ENCODE assay signal across 10 mouse cellular contexts in the genomic region with DNA sequence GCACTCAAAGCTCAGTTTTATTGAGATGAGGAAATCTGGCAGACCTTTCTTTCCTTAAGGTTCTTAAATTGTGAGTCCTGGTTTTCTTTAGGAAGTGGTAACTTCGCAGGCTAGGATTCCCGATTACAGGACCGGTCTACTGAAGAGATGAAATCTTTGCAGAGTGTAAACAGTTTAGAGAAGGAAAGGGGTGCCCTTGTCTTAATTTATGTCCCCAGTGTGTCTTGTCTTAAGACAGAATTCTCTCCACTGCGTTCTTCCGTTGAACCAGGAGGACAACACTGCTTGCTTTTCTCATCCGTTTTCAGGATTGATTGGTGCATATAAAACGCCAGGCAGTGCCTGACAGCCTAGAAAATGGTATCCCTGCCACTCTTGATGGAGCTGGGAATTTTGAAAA. TPM values are rescaled to one million over a fixed set of nuclear protein-coding genes. Genes with fewer than 3 reads are reported as not detected.
DNase-seq lines count a peak whose midpoint lies in the region; ATAC-seq and TF ChIP-seq lines count a peak whose summit lies in the region.
"Had no signal": no experiment of that assay in that cellular context is flagged by ENCODE, and none has a peak within 500 bp of the region (broad histone marks: within the 10 kb centered on the region; RNA-seq: fewer than 3 reads in every experiment).

No protein-coding gene starts in this region.

- peak overlapping the region; percentile 53 for H3K4me3 ChIP-seq in layer of hippocampus, adult 2 months
- peak overlapping the region; percentile 50 for H3K4me3 ChIP-seq in forebrain, embryonic 11.5 days (ENCODE audit: low read depth, low read length)
- H3K4me3 ChIP-seq in intestine, embryonic 16.5 days (ENCODE audit: low read length) = peak overlapping the region; percentile 73
- peak overlapping the region; percentile 61; the same call in 1 of the 2 replicates for H3K4me3 ChIP-seq in neural tube, embryonic 12.5 days
- H3K4me3 ChIP-seq: myocyte had no signal

- H3K27ac ChIP-seq in layer of hippocampus, adult 2 months = no peak overlapping the region
- H3K27ac ChIP-seq in forebrain, embryonic 11.5 days (ENCODE audit: low read depth, low read length) = no peak overlapping the region
- no peak overlapping the region for H3K27ac ChIP-seq in intestine, embryonic 16.5 days (ENCODE audit: low read length)
- H3K27ac ChIP-seq in neural tube, embryonic 12.5 days = no peak overlapping the region

- peaks cover 19% of the 10 kb centered on the region; the same call in 1 of the 2 replicates for H3K27me3 ChIP-seq in forebrain, embryonic 11.5 days (ENCODE audit: control insufficient read depth, insufficient read depth, low read length)
- peaks cover 26% of the 10 kb centered on the region for H3K27me3 ChIP-seq in intestine, embryonic 16.5 days (replicated peaks; ENCODE audit: control insufficient read depth, insufficient read depth, low read length)
- peaks cover 14% of the 10 kb centered on the region for H3K27me3 ChIP-seq in neural tube, embryonic 12.5 days (replicated peaks)

- H3K4me2 ChIP-seq in forebrain, embryonic 11.5 days (ENCODE audit: low read depth, low read length, severe bottlenecking) = peak overlapping the region; percentile 77; the same call in 1 of the 2 replicates
- peak overlapping the region; percentile 98 for H3K4me2 ChIP-seq in intestine, embryonic 16.5 days (ENCODE audit: low read depth, low read length)
- H3K4me2 ChIP-seq in neural tube, embryonic 12.5 days (replicated peaks) = peak overlapping the region; percentile 83

- no peak overlapping the region for H3K9ac ChIP-seq in forebrain, embryonic 11.5 days (ENCODE audit: low read length)
- 0 out of 2 replicates have a peak overlapping the region, but pooled peaks have one; percentile 60 for H3K9ac ChIP-seq in intestine, embryonic 16.5 days (ENCODE audit: low read depth, low read length)
- no peak overlapping the region for H3K9ac ChIP-seq in neural tube, embryonic 12.5 days

- no peaks in the 10 kb centered on the region for H3K36me3 ChIP-seq in forebrain, embryonic 11.5 days (ENCODE audit: control insufficient read depth, insufficient read depth, low read length)
- H3K36me3 ChIP-seq in intestine, embryonic 16.5 days (ENCODE audit: control insufficient read depth, insufficient read depth, low read length) = no peaks in the 10 kb centered on the region
- no peaks in the 10 kb centered on the region for H3K36me3 ChIP-seq in neural tube, embryonic 12.5 days
- H3K36me3 ChIP-seq: G1E had no signal

- no peaks in the 10 kb centered on the region for H3K9me3 ChIP-seq in forebrain, embryonic 11.5 days (ENCODE audit: control insufficient read depth, low read length)
- no peaks in the 10 kb centered on the region for H3K9me3 ChIP-seq in intestine, embryonic 16.5 days (ENCODE audit: control insufficient read depth, low read length)
- H3K9me3 ChIP-seq in neural tube, embryonic 12.5 days = no peaks in the 10 kb centered on the region
- H3K9me3 ChIP-seq: G1E had no signal

- no peak for ATAC-seq in forebrain, embryonic 11.5 days (replicated peaks; ENCODE audit: low FRiP score)
- no peak for ATAC-seq in intestine, embryonic 16.5 days
- ATAC-seq in neural tube, embryonic 12.5 days (ENCODE audit: low FRiP score, low read depth) = no peak

- no peak for DNase-seq in layer of hippocampus, adult 2 months (ENCODE audit: low spot score in 2 of 2)
- DNase-seq in layer of hippocampus, postnatal 25 days (ENCODE audit: extremely low spot score in 1 of 2, low spot score in 1 of 2) = no peak
- no peak for DNase-seq in forebrain, embryonic 11.5 days (ENCODE audit: low spot score)
- no peak for DNase-seq in urinary bladder, postnatal 4 days (ENCODE audit: low spot score in 2 of 2)
- no peak for DNase-seq in left cerebral cortex, postnatal 36 days (ENCODE audit: low spot score in 2 of 2)
- no peak for DNase-seq in gastrocnemius, postnatal 10 days

- no peaks in the 10 kb centered on the region; the same call in 1 of the 2 replicates for H3K4me1 ChIP-seq in forebrain, embryonic 11.5 days (replicated peaks; ENCODE audit: control insufficient read depth, insufficient read depth, low read length)
- H3K4me1 ChIP-seq in intestine, embryonic 16.5 days (ENCODE audit: control insufficient read depth, insufficient read depth, low read length) = peaks cover 6% of the 10 kb centered on the region; the same call in 1 of the 2 replicates
- peaks cover 11% of the 10 kb centered on the region for H3K4me1 ChIP-seq in neural tube, embryonic 12.5 days

- 5% methylated on average over 7 of the region's 7 CpGs for WGBS in forebrain, embryonic 11.5 days
- WGBS in intestine, embryonic 16.5 days = 11% methylated on average over 7 of the region's 7 CpGs
- WGBS in neural tube, embryonic 12.5 days = 4% methylated on average over 7 of the region's 7 CpGs

- TF ChIP-seq CTCF in layer of hippocampus, adult 2 months (conservative IDR thresholded peaks at IDR 0.05) = no peak

- intact Hi-C loops in left cerebral cortex, postnatal 36 days (cut with DNase I) = no loop called here

RNA-seq across cellular contexts. Expression of gene Chrna5, which starts 1.7 kb away (rescaled TPM):
- 1 to 10 TPM; 7.4 to 7.8 TPM for total RNA-seq in layer of hippocampus, adult 2 months (2021)
- 10 to 100 TPM in 1 of 2 experiments, 1 to 10 TPM in 1; 10.0 TPM for total RNA-seq in layer of hippocampus, postnatal 25 days (2021)
- polyA plus RNA-seq in forebrain, embryonic 11.5 days (2014; fragmentation: Nextera tagmentation; extraction: Ambion mirVana) = 0.43 and 0.96 TPM in 2 replicates
- 0.21 and 0.58 TPM in 2 replicates for polyA plus RNA-seq in intestine, embryonic 16.5 days (2015; fragmentation: Nextera tagmentation; extraction: Ambion mirVana)
- 6.3 and 6.8 TPM in 2 replicates for polyA plus RNA-seq in neural tube, embryonic 12.5 days (2016; fragmentation: Nextera tagmentation; extraction: Ambion mirVana)
- total RNA-seq in left cerebral cortex, postnatal 36 days (2021) = 1 to 10 TPM; 4.8 to 5.1 TPM
- not detected for total RNA-seq in gastrocnemius, postnatal 10 days (2021)
- polyA plus RNA-seq: myocyte had no signal

RNA-seq across cellular contexts. Expression of gene AY074887, which starts 31.6 kb away (rescaled TPM):
- not detected for total RNA-seq in layer of hippocampus, adult 2 months (2021)
- not detected for total RNA-seq in layer of hippocampus, postnatal 25 days (2021)
- 0.86 and 1.6 TPM in 2 replicates for polyA plus RNA-seq in forebrain, embryonic 11.5 days (2014; fragmentation: Nextera tagmentation; extraction: Ambion mirVana)
- 0.31 and 0.66 TPM in 2 replicates for polyA plus RNA-seq in intestine, embryonic 16.5 days (2015; fragmentation: Nextera tagmentation; extraction: Ambion mirVana)
- polyA plus RNA-seq in neural tube, embryonic 12.5 days (2016; fragmentation: Nextera tagmentation; extraction: Ambion mirVana) = 0.87 and 0.92 TPM in 2 replicates
- not detected for total RNA-seq in left cerebral cortex, postnatal 36 days (2021)
- not detected for total RNA-seq in gastrocnemius, postnatal 10 days (2021)
- total RNA-seq: G1E had no signal
- polyA plus RNA-seq: G1E had no signal

RNA-seq across cellular contexts. Expression of gene Psma4, which starts 31.8 kb away (rescaled TPM):
- 100 to 1,000 TPM; 127 to 136 TPM for total RNA-seq in layer of hippocampus, adult 2 months (2021)
- total RNA-seq in layer of hippocampus, postnatal 25 days (2021) = 100 to 1,000 TPM; 130 to 137 TPM
- 300 and 313 TPM in 2 replicates for polyA plus RNA-seq in forebrain, embryonic 11.5 days (2014; fragmentation: Nextera tagmentation; extraction: Ambion mirVana)
- 269 and 294 TPM in 2 replicates for polyA plus RNA-seq in intestine, embryonic 16.5 days (2015; fragmentation: Nextera tagmentation; extraction: Ambion mirVana)
- polyA plus RNA-seq in neural tube, embryonic 12.5 days (2016; fragmentation: Nextera tagmentation; extraction: Ambion mirVana) = 282 and 287 TPM in 2 replicates
- 100 to 1,000 TPM; 115 to 118 TPM for total RNA-seq in left cerebral cortex, postnatal 36 days (2021)
- total RNA-seq in gastrocnemius, postnatal 10 days (2021) = 100 to 1,000 TPM; 164 to 166 TPM

RNA-seq across cellular contexts. Expression of gene Chrna3, which starts 44.0 kb away (rescaled TPM):
- total RNA-seq in layer of hippocampus, adult 2 months (2021) = under 1 TPM; 0.17 to 0.18 TPM
- under 1 TPM; 0.28 to 0.34 TPM for total RNA-seq in layer of hippocampus, postnatal 25 days (2021)
- 9.6 and 9.8 TPM in 2 replicates for polyA plus RNA-seq in forebrain, embryonic 11.5 days (2014; fragmentation: Nextera tagmentation; extraction: Ambion mirVana)
- 9.7 and 9.8 TPM in 2 replicates for polyA plus RNA-seq in intestine, embryonic 16.5 days (2015; fragmentation: Nextera tagmentation; extraction: Ambion mirVana)
- 29.9 and 30.7 TPM in 2 replicates for polyA plus RNA-seq in neural tube, embryonic 12.5 days (2016; fragmentation: Nextera tagmentation; extraction: Ambion mirVana)
- total RNA-seq in left cerebral cortex, postnatal 36 days (2021) = under 1 TPM; 0.77 to 0.91 TPM
- under 1 TPM in 1 of 2 experiments, not detected in 1; 0.07 TPM for total RNA-seq in gastrocnemius, postnatal 10 days (2021)
- polyA plus RNA-seq: G1E, myocyte had no signal

Comparison
In these comparisons a context has a peak if more than half of its experiments do, and no peak if none do; other contexts are left out.
1. RNA of gene Chrna5, which starts 1.7 kb away (total RNA-seq): 10.0 TPM in layer of hippocampus, postnatal 25 days, 7.4 to 7.8 TPM in layer of hippocampus, adult 2 months and 4.8 to 5.1 TPM in left cerebral cortex, postnatal 36 days; not detected in gastrocnemius, postnatal 10 days; every median in the first group is over 4 times any median in the second.
2. Peak in every context shown above with its lines, with median percentiles within 50 percentile points of each other: H3K4me3 ChIP-seq and H3K4me2 ChIP-seq.